Mouse (Mus musculus) c-Kit-positive CD71-positive TER-119-positive erythroid progenitor cells, embryonic 14.5 days (primary cell): ENCODE results near the gene Grm7.

Experiments used
- DNase-seq: peaks from one replicate; pipeline ENCODE4 v3.0.0-alpha.2; 2013; ENCODE audit warnings: low spot score

Grm7 gene

GRCm38 (mm10) chr6:111368551-111368950 is 723.2 kb downstream of the Grm7 start:
- DNase-seq = no peak

- DNase-seq = no peak
These were observed 723.6 kb downstream of the Grm7 start for GRCm38 (mm10) chr6:111369013-111369412.

- no peak for DNase-seq
These were observed 726.4 kb downstream of the Grm7 start for GRCm38 (mm10) chr6:111371581-111372349.

- no peak for DNase-seq
These were observed 727.4 kb downstream of the Grm7 start for GRCm38 (mm10) chr6:111372626-111373380.

- DNase-seq = no peak
These were observed 735.3 kb downstream of the Grm7 start for GRCm38 (mm10) chr6:111380710-111381109.

- DNase-seq = no peak
These were observed 763.4 kb downstream of the Grm7 start for GRCm38 (mm10) chr6:111408750-111409149.

- DNase-seq = no peak
These were observed 779.4 kb downstream of the Grm7 start for GRCm38 (mm10) chr6:111424737-111425136.

GRCm38 (mm10) chr6:111446228-111446627 is 800.8 kb downstream of the Grm7 start:
- DNase-seq = no peak

- DNase-seq = no peak
These were observed 802.5 kb downstream of the Grm7 start for GRCm38 (mm10) chr6:111447851-111448250.

GRCm38 (mm10) chr6:111449054-111449783 is 803.8 kb downstream of the Grm7 start:
- DNase-seq = no peak

GRCm38 (mm10) chr6:111481866-111482265 is 836.5 kb downstream of the Grm7 start:
- no peak for DNase-seq

GRCm38 (mm10) chr6:111486081-111486480 is 840.7 kb downstream of the Grm7 start:
- DNase-seq = no peak

- DNase-seq = no peak
These were observed 842.2 kb downstream of the Grm7 start for GRCm38 (mm10) chr6:111487556-111487955.

GRCm38 (mm10) chr6:111492166-111492565 is 846.8 kb downstream of the Grm7 start:
- DNase-seq = no peak

- DNase-seq = no peak
These were observed 854.2 kb downstream of the Grm7 start for GRCm38 (mm10) chr6:111499542-111499941.

GRCm38 (mm10) chr6:111510768-111511459 is 865.5 kb downstream of the Grm7 start:
- no peak for DNase-seq

- no peak for DNase-seq
These were observed 867.0 kb downstream of the Grm7 start for GRCm38 (mm10) chr6:111512359-111512758.

GRCm38 (mm10) chr6:111521229-111521628 is 875.8 kb downstream of the Grm7 start:
- DNase-seq = no peak

GRCm38 (mm10) chr6:111522122-111522521 is 876.7 kb downstream of the Grm7 start:
- no peak for DNase-seq

- DNase-seq = no peak
These were observed 884.6 kb downstream of the Grm7 start for GRCm38 (mm10) chr6:111529985-111530384.

GRCm38 (mm10) chr6:111558588-111558987 is 913.2 kb downstream of the Grm7 start:
- DNase-seq = no peak

GRCm38 (mm10) chr6:111559459-111559858 is 914.1 kb downstream of the Grm7 start:
- no peak for DNase-seq
